Mouse (Mus musculus): ENCODE measurements around the gene Aph1b. TPM values are rescaled to one million over a fixed set of nuclear protein-coding genes. Genes with fewer than 3 reads are reported as not detected.

Gene Aph1b
- total RNA-seq, 2 experiments from 2014 or later, result 3.3 to 3.5 TPM

DNA sequence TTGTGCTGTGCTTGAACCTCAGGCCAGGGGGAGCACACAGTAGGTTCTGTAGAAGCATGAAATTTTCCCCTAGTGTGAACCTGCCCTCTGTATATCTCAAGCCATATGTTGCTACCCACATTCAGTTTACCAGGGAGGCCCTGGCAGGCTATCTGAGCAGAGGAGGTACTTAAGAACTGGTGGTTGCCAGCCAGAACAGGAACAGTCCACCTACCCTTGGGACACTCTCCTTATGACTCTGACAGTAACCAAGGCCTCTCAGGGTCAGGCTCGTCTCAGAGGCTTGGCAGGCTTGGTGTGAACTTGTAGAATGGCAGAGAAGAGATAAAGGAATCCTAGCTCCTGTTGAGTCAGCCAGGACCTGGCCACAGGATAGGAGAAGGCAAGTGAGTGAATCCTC, 34.3 kb downstream of the Aph1b start:
- intact Hi-C loops (cut with DNase I; ENCODE audit: low total_unique reads), result loop anchor here (5.0 kb wide), 1 partner anchor 39 kb away; no protein-coding TSS in a partner anchor
- no peak for DNase-seq

DNA sequence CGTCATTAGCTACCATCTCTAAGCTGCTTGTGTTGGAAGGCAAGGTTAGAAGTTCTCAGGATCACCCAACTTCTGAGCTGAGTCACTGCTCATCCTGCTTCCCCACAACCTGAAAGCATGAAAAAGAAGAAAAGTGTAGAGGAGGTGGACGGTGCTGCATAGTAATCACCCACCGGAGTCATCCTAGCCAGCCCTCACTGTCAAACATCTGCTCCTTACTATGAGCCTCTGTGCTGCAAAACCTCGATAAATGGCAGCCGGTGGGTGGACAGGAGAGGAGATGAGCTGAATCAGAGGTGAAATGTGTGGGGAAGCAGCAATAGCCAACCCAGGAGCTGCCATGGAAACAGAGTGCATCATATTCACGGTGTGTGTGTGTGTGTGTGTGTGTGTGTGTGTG, 42.4 kb downstream of the Aph1b start:
- DNase-seq, result no peak
- intact Hi-C loops (cut with DNase I; ENCODE audit: low total_unique reads), result no loop called here

GRCm38 (mm10) chr9:66748390-66748789, 46.9 kb downstream of the Aph1b start:
- no peak for DNase-seq
- intact Hi-C loops (cut with DNase I; ENCODE audit: low total_unique reads), result no loop called here

DNA sequence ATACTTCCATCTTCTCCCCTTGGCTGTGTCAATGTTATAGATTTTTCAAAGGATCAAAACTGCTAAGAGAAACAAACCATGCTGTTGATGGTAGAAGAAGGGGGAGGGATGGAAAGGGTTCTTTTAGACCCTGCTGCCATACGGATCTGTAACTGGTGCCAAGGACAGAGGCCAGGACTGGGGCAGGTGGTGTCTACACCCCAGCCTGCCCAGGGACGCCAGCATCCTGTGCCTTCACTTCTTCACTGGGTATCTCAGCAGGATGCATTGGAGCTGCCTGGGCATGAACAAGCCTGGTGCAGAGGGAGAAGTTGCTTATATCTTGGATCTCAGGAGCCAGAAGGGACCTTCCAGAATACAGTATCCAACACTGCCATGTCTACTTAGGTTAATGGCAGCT, 50.8 kb downstream of the Aph1b start:
- intact Hi-C loops (cut with DNase I; ENCODE audit: low total_unique reads), result no loop called here
- no peak for DNase-seq

GRCm38 (mm10) chr9:66739516-66739915, 55.8 kb downstream of the Aph1b start:
- DNase-seq, result no peak
- intact Hi-C loops (cut with DNase I; ENCODE audit: low total_unique reads), result no loop called here

GRCm38 (mm10) chr9:66736551-66736950, 58.7 kb downstream of the Aph1b start:
- DNase-seq, result no peak
- intact Hi-C loops (cut with DNase I; ENCODE audit: low total_unique reads), result no loop called here

DNA sequence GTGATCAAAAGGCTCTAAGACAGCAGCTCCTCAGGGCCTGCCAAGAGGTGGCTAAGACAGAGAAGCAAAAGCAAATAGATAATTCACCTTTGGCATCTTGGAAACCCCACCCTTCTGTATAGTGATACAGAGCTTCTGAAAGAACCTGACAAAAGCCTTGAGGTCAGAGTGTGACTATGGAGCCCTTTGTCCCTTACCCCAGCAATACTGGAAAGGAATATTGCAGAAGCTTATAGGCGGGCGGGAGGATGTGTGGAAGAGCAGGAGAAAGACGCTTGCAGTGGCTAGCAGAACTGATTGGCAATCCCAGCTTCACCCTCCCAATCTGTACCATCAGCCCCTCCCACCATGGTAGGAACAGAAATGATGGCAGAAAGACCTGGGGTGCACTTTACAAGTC, 59.3 kb downstream of the Aph1b start:
- intact Hi-C loops (cut with DNase I; ENCODE audit: low total_unique reads), result no loop called here
- no peak for DNase-seq

DNA sequence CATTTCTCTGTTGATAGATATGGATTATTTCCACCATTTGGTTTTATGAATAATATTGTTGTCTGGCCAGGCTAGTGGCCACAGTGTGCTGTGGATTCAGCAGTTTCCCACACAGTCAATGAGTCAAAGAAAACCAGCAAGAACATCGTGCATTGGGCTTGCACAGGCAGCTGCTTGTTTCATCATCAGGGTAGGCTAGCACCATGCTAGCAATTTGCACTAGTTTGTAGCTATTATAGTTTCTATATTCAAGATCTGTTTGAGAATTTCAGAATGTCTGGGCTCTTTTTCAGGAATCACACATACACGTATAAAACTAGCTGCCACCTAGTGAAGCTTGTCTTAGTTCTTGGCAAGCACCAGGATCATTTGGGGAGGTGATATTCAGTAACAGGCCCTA, 60.2 kb downstream of the Aph1b start:
- no peak for DNase-seq
- intact Hi-C loops (cut with DNase I; ENCODE audit: low total_unique reads), result no loop called here

DNA sequence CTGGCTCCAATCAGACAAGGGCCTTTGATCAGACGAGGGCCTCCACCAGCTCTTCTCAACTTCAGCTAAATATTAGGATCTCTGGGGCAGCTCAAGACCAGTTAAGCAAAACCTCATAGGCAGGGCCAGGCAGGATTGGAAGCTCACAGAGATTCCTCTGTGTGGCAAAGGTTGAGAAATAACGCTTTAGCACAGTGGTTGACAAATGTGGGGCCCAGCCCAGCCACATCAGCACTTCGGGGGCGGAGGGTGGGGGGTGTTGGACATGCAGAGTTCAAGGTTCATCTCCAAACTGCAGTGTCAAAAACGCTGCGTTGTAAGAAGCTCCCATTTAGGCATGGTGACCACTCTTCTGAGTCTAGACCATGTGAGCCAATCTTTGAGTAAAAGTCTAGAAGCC, 60.7 kb downstream of the Aph1b start:
- intact Hi-C loops (cut with DNase I; ENCODE audit: low total_unique reads), result no loop called here
- no peak for DNase-seq

- intact Hi-C loops (cut with DNase I; ENCODE audit: low total_unique reads), result no loop called here
- DNase-seq, result no peak
Observed at GRCm38 (mm10) chr9:66732791-66733691, 62.2 kb downstream of the Aph1b start.

DNA sequence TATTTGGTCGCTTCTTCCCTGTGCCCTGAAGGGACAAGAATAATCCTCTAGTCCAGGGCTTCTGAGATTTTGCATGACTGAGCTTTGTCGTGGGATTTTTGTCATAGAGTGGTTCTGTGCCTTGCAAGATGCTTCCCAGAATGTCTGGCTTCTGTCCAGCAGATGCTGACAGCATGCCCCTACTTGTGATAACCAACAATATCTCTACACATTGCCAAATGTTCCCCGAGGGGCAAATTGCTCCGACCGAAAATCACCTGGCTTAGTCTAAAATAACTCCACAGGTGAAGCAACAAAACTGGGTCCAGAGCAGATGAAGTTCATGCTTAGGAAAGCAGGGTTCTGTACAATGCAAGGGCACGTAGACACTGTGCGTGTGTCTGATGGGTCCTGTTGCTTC, 64.0 kb downstream of the Aph1b start:
- intact Hi-C loops (cut with DNase I; ENCODE audit: low total_unique reads), result no loop called here
- DNase-seq, result no peak

- intact Hi-C loops (cut with DNase I; ENCODE audit: low total_unique reads), result no loop called here
- no peak for DNase-seq
Observed at GRCm38 (mm10) chr9:66730556-66730955, 64.7 kb downstream of the Aph1b start.

DNA sequence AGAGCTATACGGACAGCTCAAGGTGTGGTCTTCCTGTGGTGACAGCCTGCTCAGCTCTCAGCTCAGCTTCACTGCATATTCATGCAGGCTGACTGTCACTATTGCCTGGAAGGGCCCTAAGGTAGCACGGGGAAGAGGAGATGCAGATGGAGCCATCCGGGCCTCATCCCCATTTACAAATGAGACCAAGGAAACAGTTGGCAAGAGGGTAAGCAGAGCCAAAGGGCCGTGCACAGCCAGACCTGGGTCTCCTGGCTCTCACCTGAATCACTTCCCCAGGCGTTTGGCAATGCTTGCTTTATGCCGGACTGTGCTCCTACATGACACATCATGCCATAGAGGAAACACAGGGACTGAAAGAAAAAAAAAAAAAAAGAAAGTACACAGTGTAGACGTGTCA, 68.0 kb downstream of the Aph1b start:
- no peak for DNase-seq
- intact Hi-C loops (cut with DNase I; ENCODE audit: low total_unique reads), result no loop called here

DNA sequence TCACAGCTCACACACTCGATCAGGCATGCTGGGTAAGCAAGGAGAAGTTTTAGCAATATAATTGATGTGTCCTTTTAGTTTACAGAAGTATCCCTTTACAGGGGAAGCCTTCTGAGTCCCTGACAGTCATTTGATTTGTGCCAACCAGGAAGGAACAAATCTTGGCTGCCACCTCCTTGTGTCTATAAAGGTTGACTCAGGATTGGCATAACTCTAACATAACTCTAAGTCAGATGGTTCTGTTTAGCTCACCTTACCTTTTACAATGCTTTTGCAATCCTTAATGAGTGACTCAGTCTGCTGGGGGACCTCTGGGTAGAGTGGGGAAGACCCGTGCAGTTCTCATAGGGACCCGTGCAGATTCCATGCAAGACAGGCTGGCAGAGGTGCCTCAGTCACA, 69.7 kb downstream of the Aph1b start:
- intact Hi-C loops (cut with DNase I; ENCODE audit: low total_unique reads), result no loop called here
- DNase-seq, result no peak

Other genes starting within 250 kb of the Aph1b start
- 10 to 100 TPM; 18.4 to 18.9 TPM for gene Usp3, start 202.3 kb downstream of the Aph1b start, total RNA-seq (2021)
- under 1 TPM; 0.31 to 0.55 TPM for gene Car12, start 81.8 kb downstream of the Aph1b start, total RNA-seq (2021)
- under 1 TPM in 1 of 2 experiments, not detected in 1; 0.21 TPM for gene Gm10647, start 1.5 kb upstream of the Aph1b start, total RNA-seq (2021)
- gene Aph1c, start 39.2 kb upstream of the Aph1b start, total RNA-seq (2021), result 1 to 10 TPM in 1 of 2 experiments, under 1 TPM in 1; 0.92 to 1.2 TPM
- 1 to 10 TPM; 9.5 to 9.8 TPM for gene Rab8b, start 124.2 kb upstream of the Aph1b start, total RNA-seq (2021)
- 100 to 1,000 TPM; 179 to 205 TPM for gene Rps27l, start 150.6 kb upstream of the Aph1b start, total RNA-seq (2021)
- gene Lactb, start 180.0 kb upstream of the Aph1b start, total RNA-seq (2021), result 10 to 100 TPM; 21.3 to 21.6 TPM

All from gastrocnemius, postnatal 14 days (tissue).